ENCODE assay signal across 22 mouse cellular contexts in the genomic region with DNA sequence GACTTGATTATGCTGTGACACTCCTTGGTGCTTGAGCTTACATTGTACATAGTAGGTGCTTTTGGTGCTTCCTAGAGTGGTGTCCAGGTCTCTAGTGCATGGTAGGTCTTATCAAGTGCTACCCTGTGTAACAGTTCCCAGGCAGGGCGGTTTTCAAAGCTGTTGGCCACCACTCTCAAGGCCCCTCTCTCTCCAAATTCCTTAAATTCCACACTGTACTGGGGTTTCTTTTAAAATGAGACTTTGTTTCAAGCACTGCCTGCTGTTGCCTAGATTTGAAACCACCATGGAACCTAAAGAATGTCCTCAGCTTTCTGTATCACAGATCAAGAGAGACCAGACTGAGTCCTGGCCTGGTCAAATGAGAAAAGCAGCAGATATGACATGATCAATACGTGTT.
A peak's percentile ranks its signal among the peaks of the same experiment; 100 is the strongest.
DNase-seq lines count a peak whose midpoint lies in the region; ATAC-seq lines count a peak whose summit lies in the region.
"Had no signal": no experiment of that assay in that cellular context is flagged by ENCODE, and none has a peak within 500 bp of the region (broad histone marks: within the 10 kb centered on the region; RNA-seq: fewer than 3 reads in every experiment).

No protein-coding gene starts in this region.

- peaks cover 31% of the 10 kb centered on the region for H3K4me1 ChIP-seq in heart, embryonic 12.5 days (replicated peaks)
- H3K4me1 ChIP-seq in heart, embryonic 11.5 days (ENCODE audit: control insufficient read depth, insufficient read depth, low read length): peaks cover 3% of the 10 kb centered on the region
- H3K4me1 ChIP-seq in lung, embryonic 15.5 days: peaks cover 35% of the 10 kb centered on the region
- no peaks in the 10 kb centered on the region for H3K4me1 ChIP-seq in hindbrain, embryonic 13.5 days (replicated peaks)
- H3K4me1 ChIP-seq: forebrain, embryonic 15.5 days had no signal

- H3K9me3 ChIP-seq in heart, embryonic 12.5 days (replicated peaks): no peaks in the 10 kb centered on the region
- no peaks in the 10 kb centered on the region for H3K9me3 ChIP-seq in heart, embryonic 11.5 days (replicated peaks; ENCODE audit: control insufficient read depth, low read length)
- no peaks in the 10 kb centered on the region for H3K9me3 ChIP-seq in lung, embryonic 15.5 days
- H3K9me3 ChIP-seq in hindbrain, embryonic 13.5 days: no peaks in the 10 kb centered on the region
- H3K9me3 ChIP-seq: forebrain, embryonic 15.5 days; neural tube, embryonic 12.5 days had no signal

- H3K36me3 ChIP-seq in heart, embryonic 12.5 days: peaks cover 7% of the 10 kb centered on the region
- H3K36me3 ChIP-seq in heart, embryonic 11.5 days (ENCODE audit: control insufficient read depth, insufficient read depth, low read length): no peaks in the 10 kb centered on the region; the same call in 1 of the 2 replicates
- H3K36me3 ChIP-seq in lung, embryonic 15.5 days: peaks cover 4% of the 10 kb centered on the region; the same call in 1 of the 2 replicates
- H3K36me3 ChIP-seq in hindbrain, embryonic 13.5 days: peaks cover 5% of the 10 kb centered on the region; the same call in 1 of the 2 replicates
- H3K36me3 ChIP-seq: forebrain, embryonic 15.5 days had no signal

- H3K27me3 ChIP-seq in heart, embryonic 12.5 days (replicated peaks): no peaks in the 10 kb centered on the region
- H3K27me3 ChIP-seq in heart, embryonic 11.5 days (ENCODE audit: control insufficient read depth, insufficient read depth, low read length): no peaks in the 10 kb centered on the region
- no peaks in the 10 kb centered on the region for H3K27me3 ChIP-seq in lung, embryonic 15.5 days
- H3K27me3 ChIP-seq in hindbrain, embryonic 13.5 days: no peaks in the 10 kb centered on the region
- H3K27me3 ChIP-seq: forebrain, embryonic 15.5 days; neural tube, embryonic 12.5 days had no signal

- H3K4me3 ChIP-seq in heart, embryonic 12.5 days: no peak overlapping the region
- H3K4me3 ChIP-seq in heart, embryonic 11.5 days (ENCODE audit: low read depth, low read length): no peak overlapping the region
- H3K4me3 ChIP-seq in lung, embryonic 15.5 days: no peak overlapping the region
- no peak overlapping the region for H3K4me3 ChIP-seq in hindbrain, embryonic 13.5 days
- H3K4me3 ChIP-seq: forebrain, embryonic 15.5 days; neural tube, embryonic 12.5 days had no signal

- no peak for DNase-seq in lung, postnatal 4 days
- DNase-seq in embryo, embryonic 10.5 days (ENCODE audit: low spot score): peak; percentile 33
- DNase-seq in forelimb bud, embryonic 11.5 days (ENCODE audit: low read depth, low spot score): peak; percentile 17
- DNase-seq in layer of hippocampus, adult 9-11 months: no peak
- DNase-seq: adrenal gland, postnatal 14 days; cerebellum, adult 9-10 months; gastrocnemius, postnatal 10 days; heart, postnatal 14 days; kidney, postnatal 25 days; layer of hippocampus, postnatal 36 days; liver; midbrain, embryonic 14.5 days; thymus, postnatal 4 days had no signal

- no peak overlapping the region for H3K4me2 ChIP-seq in heart, embryonic 12.5 days
- no peak overlapping the region for H3K4me2 ChIP-seq in heart, embryonic 11.5 days
- no peak overlapping the region for H3K4me2 ChIP-seq in lung, embryonic 15.5 days
- H3K4me2 ChIP-seq in hindbrain, embryonic 13.5 days: no peak overlapping the region
- H3K4me2 ChIP-seq: forebrain, embryonic 15.5 days; neural tube, embryonic 12.5 days had no signal

- no peak for ATAC-seq in heart, embryonic 12.5 days (ENCODE audit: insufficient number of reproducible peaks, low FRiP score)
- ATAC-seq in heart, embryonic 11.5 days (replicated peaks; ENCODE audit: insufficient number of reproducible peaks, low FRiP score, low TSS enrichment): no peak
- peak; percentile 76 for ATAC-seq in lung, embryonic 15.5 days (ENCODE audit: borderline replicate concordance, extremely low read depth, low FRiP score, low TSS enrichment)
- no peak for ATAC-seq in hindbrain, embryonic 13.5 days (ENCODE audit: low FRiP score)
- ATAC-seq: forebrain, embryonic 15.5 days; inflammation-experienced regulatory T-cells, adult 6 months had no signal

- WGBS in heart, embryonic 12.5 days: 20% methylated on average over 2 of the region's 2 CpGs
- WGBS in heart, embryonic 11.5 days (ENCODE audit: insufficient replicate concordance): 36% methylated on average over 2 of the region's 2 CpGs
- 26% methylated on average over 2 of the region's 2 CpGs for WGBS in lung, embryonic 15.5 days
- WGBS in hindbrain, embryonic 13.5 days: 68% methylated on average over 2 of the region's 2 CpGs

- 0 out of 2 replicates have a peak overlapping the region, but pooled peaks have one; percentile 15 for H3K27ac ChIP-seq in heart, embryonic 12.5 days (ENCODE audit: poor library complexity, severe bottlenecking)
- H3K27ac ChIP-seq in heart, embryonic 11.5 days (ENCODE audit: low read depth, low read length): no peak overlapping the region
- H3K27ac ChIP-seq in lung, embryonic 15.5 days: peak overlapping the region; percentile 84
- no peak overlapping the region for H3K27ac ChIP-seq in hindbrain, embryonic 13.5 days
- H3K27ac ChIP-seq: forebrain, embryonic 15.5 days; macrophage; neural tube, embryonic 12.5 days; stomach, postnatal 0 days had no signal

- no peak overlapping the region for H3K9ac ChIP-seq in heart, embryonic 12.5 days
- no peak overlapping the region for H3K9ac ChIP-seq in heart, embryonic 11.5 days (ENCODE audit: low read depth, low read length)
- no peak overlapping the region for H3K9ac ChIP-seq in lung, embryonic 15.5 days
- no peak overlapping the region for H3K9ac ChIP-seq in hindbrain, embryonic 13.5 days
- H3K9ac ChIP-seq: forebrain, embryonic 15.5 days; neural tube, embryonic 12.5 days had no signal

Comparison
In these comparisons a context has a peak if more than half of its experiments do, and no peak if none do; other contexts are left out.
1. H3K27ac ChIP-seq: peak in heart, embryonic 12.5 days (single experiment) and lung, embryonic 15.5 days (single experiment); none in heart, embryonic 11.5 days (single experiment) and hindbrain, embryonic 13.5 days (single experiment).
2. DNase-seq: peak in embryo, embryonic 10.5 days (single experiment) and forelimb bud, embryonic 11.5 days (single experiment); none in lung, postnatal 4 days (0 of 2) and layer of hippocampus, adult 9-11 months (single experiment).